In the genomic region with DNA sequence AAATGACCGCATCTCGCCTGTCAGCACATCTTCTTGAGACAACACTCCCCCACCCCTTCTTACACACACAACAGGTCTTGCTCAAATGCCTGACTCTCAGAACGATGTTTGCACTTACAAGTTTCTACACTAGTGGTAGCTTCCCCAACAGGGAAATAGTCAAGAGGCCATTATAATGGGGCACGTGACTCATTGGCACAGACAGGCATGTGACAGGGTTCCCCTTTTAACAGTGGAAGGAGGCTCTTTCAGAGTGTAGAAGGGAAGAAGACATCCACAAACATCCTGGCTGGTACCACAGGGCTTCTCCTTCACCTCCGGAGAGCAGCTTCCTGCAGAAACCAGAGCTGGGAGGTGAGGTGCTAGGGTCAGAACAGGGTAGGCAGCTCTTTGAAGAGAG, we compare ENCODE assay signal across 19 mouse cellular contexts. TPM values are rescaled to one million over a fixed set of nuclear protein-coding genes. Genes with fewer than 3 reads are reported as not detected.
A peak's percentile ranks its signal among the peaks of the same experiment; 100 is the strongest.
DNase-seq lines count a peak whose midpoint lies in the region; ATAC-seq and TF ChIP-seq lines count a peak whose summit lies in the region.
"Had no signal": no experiment of that assay in that cellular context is flagged by ENCODE, and none has a peak within 500 bp of the region (broad histone marks: within the 10 kb centered on the region; RNA-seq: fewer than 3 reads in every experiment).

No protein-coding gene starts in this region.

- H3K36me3 ChIP-seq in C2C12 (ENCODE audit: control insufficient read depth, insufficient read depth) = no peaks in the 10 kb centered on the region
- no peaks in the 10 kb centered on the region for H3K36me3 ChIP-seq in lung, embryonic 14.5 days (ENCODE audit: insufficient read depth)
- no peaks in the 10 kb centered on the region for H3K36me3 ChIP-seq in megakaryocyte, embryonic 14.5 days (replicated peaks; ENCODE audit: low read length)
- H3K36me3 ChIP-seq: embryonic facial prominence, embryonic 10.5 days; forebrain, embryonic 15.5 days; limb, embryonic 15.5 days had no signal

- no peak overlapping the region for H3K4me3 ChIP-seq in C2C12 (ENCODE audit: insufficient read depth, poor library complexity, severe bottlenecking)
- no peak overlapping the region for H3K4me3 ChIP-seq in lung, embryonic 14.5 days (ENCODE audit: low read depth, low read length)
- H3K4me3 ChIP-seq in megakaryocyte, embryonic 14.5 days (replicated peaks) = peak overlapping the region; percentile 35
- H3K4me3 ChIP-seq: embryonic facial prominence, embryonic 10.5 days; erythroblast, embryonic 14.5 days; forebrain, embryonic 15.5 days; limb, embryonic 15.5 days had no signal

- intact Hi-C loops in left cerebral cortex, postnatal 36 days (cut with DNase I) = no loop called here

- no peak overlapping the region for H3K4me2 ChIP-seq in lung, embryonic 14.5 days
- H3K4me2 ChIP-seq: forebrain, embryonic 15.5 days; limb, embryonic 15.5 days; midbrain, embryonic 11.5 days had no signal

- DNase-seq in 416B (ENCODE audit: low read depth) = peak; percentile 64
- DNase-seq in lung, embryonic 14.5 days = peak; percentile 5
- no peak for DNase-seq in left cerebral cortex, adult 18-20 months (ENCODE audit: low spot score in 2 of 2)
- DNase-seq in left cerebral cortex, postnatal 36 days (ENCODE audit: low spot score in 2 of 2) = no peak
- DNase-seq in kidney, postnatal 36 days = no peak
- DNase-seq: adrenal gland, postnatal 36 days; cerebellum, postnatal 14 days; kidney, adult 9 months had no signal

- H3K27ac ChIP-seq in lung, embryonic 14.5 days (ENCODE audit: low read depth) = no peak overlapping the region
- H3K27ac ChIP-seq: embryonic facial prominence, embryonic 10.5 days; forebrain, embryonic 15.5 days; limb, embryonic 15.5 days had no signal

- no peaks in the 10 kb centered on the region for H3K9me3 ChIP-seq in lung, embryonic 14.5 days (ENCODE audit: low read depth, low read length)
- peaks cover 2% of the 10 kb centered on the region for H3K9me3 ChIP-seq in megakaryocyte, embryonic 14.5 days
- H3K9me3 ChIP-seq: embryonic facial prominence, embryonic 10.5 days; forebrain, embryonic 15.5 days; limb, embryonic 15.5 days had no signal

- peaks cover 42% of the 10 kb centered on the region for H3K27me3 ChIP-seq in C2C12 (ENCODE audit: control insufficient read depth, insufficient read depth, insufficient read length)
- H3K27me3 ChIP-seq in lung, embryonic 14.5 days (ENCODE audit: insufficient read depth, low read length) = 0 out of 2 replicates have a peak, but pooled peaks cover 2% of the 10 kb centered on the region
- H3K27me3 ChIP-seq in megakaryocyte, embryonic 14.5 days (replicated peaks) = peaks cover 52% of the 10 kb centered on the region
- H3K27me3 ChIP-seq: forebrain, embryonic 15.5 days; limb, embryonic 15.5 days had no signal

- no peaks in the 10 kb centered on the region for H3K79me2 ChIP-seq in C2C12 (ENCODE audit: control insufficient read depth, insufficient read depth)

- no peak overlapping the region for H3ac ChIP-seq in C2C12 (ENCODE audit: control insufficient read depth, insufficient read length, low read depth)

- H3K79me3 ChIP-seq in C2C12 (ENCODE audit: low read depth) = no peaks in the 10 kb centered on the region

- no peak for TF ChIP-seq CTCF in C2C12 (IDR thresholded peaks at IDR 0.05; ENCODE audit: control insufficient read depth, insufficient read depth, insufficient read length)
- no peak for TF ChIP-seq CTCF in lung, embryonic 14.5 days (IDR thresholded peaks at IDR 0.05; ENCODE audit: low read depth)

- no peak overlapping the region for H3K9ac ChIP-seq in lung, embryonic 14.5 days
- H3K9ac ChIP-seq: forebrain, embryonic 15.5 days; limb, embryonic 15.5 days had no signal

- H3K4me1 ChIP-seq in lung, embryonic 14.5 days (ENCODE audit: insufficient read depth) = no peaks in the 10 kb centered on the region
- peaks cover 4% of the 10 kb centered on the region; the same call in 1 of the 2 replicates for H3K4me1 ChIP-seq in megakaryocyte, embryonic 14.5 days

- 64% methylated on average over 5 of the region's 5 CpGs for WGBS in lung, embryonic 14.5 days

- no peak for ATAC-seq in lung, embryonic 14.5 days (ENCODE audit: insufficient read depth)
- ATAC-seq: activated CD4-positive, CD25-positive, alpha-beta regulatory T cell, adult 4 months; forebrain, embryonic 15.5 days had no signal

TF ChIP-seq in C2C12, 6 proteins besides CTCF, POLR2A, EP300 and RAD21:
- TF ChIP-seq USF1 (IDR thresholded peaks at IDR 0.05; ENCODE audit: low read depth) (peak; percentile 64), MAX (IDR thresholded peaks at IDR 0.05) (no peak)

RNA-seq across cellular contexts. Expression of a gene that starts 7.2 kb away (rescaled TPM):
- polyA plus RNA-seq in C2C12 (2012; fragmentation: generic; extraction: Trizol) = 0.04 TPM
- 0.39 and 0.53 TPM in 2 replicates for polyA plus RNA-seq in lung, embryonic 14.5 days (2014; fragmentation: Nextera tagmentation; extraction: Ambion mirVana)
- polyA plus RNA-seq in megakaryocyte, embryonic 14.5 days (2012; ENCODE audit: insufficient read depth, low replicate concordance) = not detected in 2 replicates
- not detected for total RNA-seq in left cerebral cortex, adult 18-20 months (2021)
- not detected for total RNA-seq in left cerebral cortex, postnatal 36 days (2021)
- total RNA-seq: adrenal gland, postnatal 36 days; heart, postnatal 25 days; left cerebral cortex, postnatal 10 days had no signal
- polyA plus RNA-seq: activated CD4-positive, CD25-positive, alpha-beta regulatory T cell, adult 4 months; erythroblast, embryonic 14.5 days; forebrain, embryonic 15.5 days; large intestine, adult 2 months; midbrain, embryonic 11.5 days had no signal

RNA-seq across cellular contexts. Expression of a gene that starts 20.7 kb away (rescaled TPM):
- 31.4 TPM for polyA plus RNA-seq in C2C12 (2012; fragmentation: generic; extraction: Trizol)
- 16.3 and 17.3 TPM in 2 replicates for polyA plus RNA-seq in lung, embryonic 14.5 days (2014; fragmentation: Nextera tagmentation; extraction: Ambion mirVana)
- 11.6 and 16.1 TPM in 2 replicates for polyA plus RNA-seq in megakaryocyte, embryonic 14.5 days (2012; ENCODE audit: insufficient read depth, low replicate concordance)
- 10 to 100 TPM; 59.1 to 62.5 TPM for total RNA-seq in left cerebral cortex, adult 18-20 months (2021)
- 10 to 100 TPM; 58.1 to 70.0 TPM for total RNA-seq in left cerebral cortex, postnatal 36 days (2021)

RNA-seq across cellular contexts. Expression of a gene that starts 21.0 kb away (rescaled TPM):
- not detected for polyA plus RNA-seq in C2C12 (2012; fragmentation: generic; extraction: Trizol)
- polyA plus RNA-seq in lung, embryonic 14.5 days (2014; fragmentation: Nextera tagmentation; extraction: Ambion mirVana) = not detected in 2 replicates
- not detected in 2 replicates for polyA plus RNA-seq in megakaryocyte, embryonic 14.5 days (2012; ENCODE audit: insufficient read depth, low replicate concordance)
- not detected for total RNA-seq in left cerebral cortex, adult 18-20 months (2021)
- not detected for total RNA-seq in left cerebral cortex, postnatal 36 days (2021)
- total RNA-seq: adrenal gland, postnatal 36 days; heart, postnatal 25 days; left cerebral cortex, postnatal 10 days had no signal
- polyA plus RNA-seq: embryonic facial prominence, embryonic 10.5 days; erythroblast, embryonic 14.5 days; forebrain, embryonic 15.5 days; large intestine, adult 2 months; limb, embryonic 15.5 days; midbrain, embryonic 11.5 days had no signal

RNA-seq across cellular contexts. Expression of a gene that starts 43.6 kb away (rescaled TPM):
- polyA plus RNA-seq in C2C12 (2012; fragmentation: generic; extraction: Trizol) = 17.9 TPM
- 24.4 and 27.7 TPM in 2 replicates for polyA plus RNA-seq in lung, embryonic 14.5 days (2014; fragmentation: Nextera tagmentation; extraction: Ambion mirVana)
- 11.9 and 19.2 TPM in 2 replicates for polyA plus RNA-seq in megakaryocyte, embryonic 14.5 days (2012; ENCODE audit: insufficient read depth, low replicate concordance)
- total RNA-seq in left cerebral cortex, adult 18-20 months (2021) = 10 to 100 TPM; 18.9 to 19.0 TPM
- 10 to 100 TPM; 17.6 to 20.7 TPM for total RNA-seq in left cerebral cortex, postnatal 36 days (2021)

RNA-seq across cellular contexts. Expression of a gene that starts 54.5 kb away (rescaled TPM):
- polyA plus RNA-seq in C2C12 (2012; fragmentation: generic; extraction: Trizol) = 149 TPM
- 116 and 121 TPM in 2 replicates for polyA plus RNA-seq in lung, embryonic 14.5 days (2014; fragmentation: Nextera tagmentation; extraction: Ambion mirVana)
- 10.0 and 29.6 TPM in 2 replicates for polyA plus RNA-seq in megakaryocyte, embryonic 14.5 days (2012; ENCODE audit: insufficient read depth, low replicate concordance)
- 10 to 100 TPM; 70.6 to 71.0 TPM for total RNA-seq in left cerebral cortex, adult 18-20 months (2021)
- total RNA-seq in left cerebral cortex, postnatal 36 days (2021) = 10 to 100 TPM; 67.0 to 69.5 TPM

Comparison
In these comparisons a context has a peak if more than half of its experiments do, and no peak if none do; other contexts are left out.
1. DNase-seq: peak in 416B (single experiment) and lung, embryonic 14.5 days (single experiment); none in left cerebral cortex, adult 18-20 months (0 of 2), left cerebral cortex, postnatal 36 days (0 of 2) and kidney, postnatal 36 days (0 of 2).